Mouse (Mus musculus) MEL (cell line): Measurements from ENCODE around the gene Sart1.

Source experiments
- E2F4 ChIP-seq: IDR thresholded peaks from 2 replicates; pipeline ENCODE4 v1.6.1; 2011; ENCODE audit warnings: low read depth, low read length, improper control_type of control experiment, borderline replicate concordance
- MXI1 ChIP-seq: IDR thresholded peaks from 2 replicates; pipeline ENCODE4 v1.6.1; 2011; ENCODE audit warnings: mild to moderate bottlenecking, low read depth, low read length, improper control_type of control experiment
- RCOR1 ChIP-seq: IDR thresholded peaks from 2 replicates; pipeline ENCODE4 v1.6.1; 2012; ENCODE audit warnings: low read depth, mild to moderate bottlenecking, inconsistent platforms, low read length, improper control_type of control experiment

DNA sequence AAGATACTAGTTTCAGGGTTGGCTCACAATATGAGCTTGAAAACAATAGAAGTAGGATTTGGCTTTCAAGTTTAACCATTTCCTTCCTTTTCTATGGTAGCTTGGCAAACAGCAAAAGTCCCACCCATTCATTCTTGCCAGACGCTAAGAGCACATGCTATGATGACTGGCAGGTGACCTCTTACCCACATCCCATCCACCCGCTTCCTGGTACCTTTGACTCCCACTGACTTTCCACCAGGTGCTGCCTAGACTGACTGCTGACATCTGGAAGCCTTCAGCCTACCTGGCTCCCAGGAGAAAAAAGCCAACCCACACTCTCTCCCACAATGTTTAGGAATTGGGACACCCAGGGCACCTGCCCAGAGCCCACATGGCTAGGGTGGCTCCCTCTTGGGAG, 24.4 kb downstream of the Sart1 start:
- no peak for TF ChIP-seq E2F4
- TF ChIP-seq MXI1, result no peak
- TF ChIP-seq RCOR1, result no peak
